In genomic region chr5:103592706-103593105, GRCm38 (mm10) we compare ENCODE assay signal across 15 mouse cellular contexts. TPM values are rescaled to one million over a fixed set of nuclear protein-coding genes. Genes with fewer than 3 reads are reported as not detected.
DNase-seq lines count a peak whose midpoint lies in the region; TF ChIP-seq lines count a peak whose summit lies in the region.
"Had no signal": no experiment of that assay in that cellular context is flagged by ENCODE, and none has a peak within 500 bp of the region (broad histone marks: within the 10 kb centered on the region; RNA-seq: fewer than 3 reads in every experiment).

No protein-coding gene starts in this region.

- H3K27ac ChIP-seq in gastrocnemius, adult 2 months, result peak overlapping the region; percentile 40
- H3K27ac ChIP-seq: embryonic facial prominence, embryonic 12.5 days; heart, embryonic 10.5 days; hindbrain, embryonic 14.5 days; lung, embryonic 15.5 days; midbrain, embryonic 13.5 days had no signal

- intact Hi-C loops in gastrocnemius, adult 2 months (cut with DNase I), result loop anchor here (10.0 kb wide), 1 partner anchor 62 kb away; the partner anchor contains the start of gene 1700016H13Rik

- H3K4me3 ChIP-seq in gastrocnemius, adult 2 months, result peak overlapping the region; percentile 23; the same call in 1 of the 2 replicates
- H3K4me3 ChIP-seq: embryonic facial prominence, embryonic 12.5 days; heart, embryonic 10.5 days; lung, embryonic 15.5 days; midbrain, embryonic 13.5 days had no signal

- peak; percentile 27 for DNase-seq in gastrocnemius, adult 2 months
- DNase-seq in gastrocnemius, postnatal 25 days, result no peak
- DNase-seq in ovary, postnatal 36 days (ENCODE audit: low spot score), result peak; percentile 27
- no peak for DNase-seq in ovary, postnatal 10 days (ENCODE audit: low spot score)
- peak; percentile 48 to 70 for DNase-seq in cerebellum, postnatal 25 days
- peak; percentile 30 for DNase-seq in skeletal muscle tissue, adult 2 months (ENCODE audit: low read depth, low spot score)
- DNase-seq in kidney, postnatal 4 days, result no peak
- DNase-seq in kidney, adult 11 months, result no peak
- DNase-seq: kidney, adult 9 months; thymus, postnatal 25 days had no signal

- TF ChIP-seq CTCF in gastrocnemius, adult 2 months (IDR thresholded peaks at IDR 0.05), result no peak

RNA-seq across cellular contexts. Expression of gene Slc10a6, which starts 36.5 kb away (rescaled TPM):
- total RNA-seq in gastrocnemius, adult 2 months (2021), result 1 to 10 TPM in 1 of 2 experiments, under 1 TPM in 1; 0.89 to 3.5 TPM
- total RNA-seq in gastrocnemius, postnatal 25 days (2021), result 1 to 10 TPM in 1 of 2 experiments, under 1 TPM in 1; 0.82 to 1.7 TPM

Comparison
In these comparisons a context has a peak if more than half of its experiments do, and no peak if none do; other contexts are left out.
1. DNase-seq: peak in gastrocnemius, adult 2 months (single experiment), ovary, postnatal 36 days (single experiment), cerebellum, postnatal 25 days (2 of 2) and skeletal muscle tissue, adult 2 months (single experiment); none in gastrocnemius, postnatal 25 days (single experiment), ovary, postnatal 10 days (single experiment), kidney, postnatal 4 days (0 of 2) and kidney, adult 11 months (single experiment).